34 mouse cellular contexts compared by ENCODE assay signal in genomic region chr7:107656451-107656850, GRCm38 (mm10). TPM values are rescaled to one million over a fixed set of nuclear protein-coding genes. Genes with fewer than 3 reads are reported as not detected.
DNase-seq lines count a peak whose midpoint lies in the region; ATAC-seq lines count a peak whose summit lies in the region.
"Had no signal": no experiment of that assay in that cellular context is flagged by ENCODE, and none has a peak within 500 bp of the region (broad histone marks: within the 10 kb centered on the region; RNA-seq: fewer than 3 reads in every experiment).

No protein-coding gene starts in this region.

- no peaks in the 10 kb centered on the region for H3K36me3 ChIP-seq in embryonic facial prominence, embryonic 14.5 days (ENCODE audit: control insufficient read depth, insufficient read depth, low read length)
- H3K36me3 ChIP-seq in embryonic facial prominence, embryonic 10.5 days (replicated peaks): no peaks in the 10 kb centered on the region
- no peaks in the 10 kb centered on the region for H3K36me3 ChIP-seq in forebrain, embryonic 13.5 days (ENCODE audit: poor library complexity, severe bottlenecking)
- H3K36me3 ChIP-seq: embryonic facial prominence, embryonic 12.5 days; forebrain, embryonic 12.5 days; hindbrain, embryonic 10.5 days had no signal

- no peak overlapping the region for H3K4me3 ChIP-seq in embryonic facial prominence, embryonic 14.5 days (ENCODE audit: low read depth, low read length)
- H3K4me3 ChIP-seq in embryonic facial prominence, embryonic 10.5 days: no peak overlapping the region
- no peak overlapping the region for H3K4me3 ChIP-seq in forebrain, embryonic 13.5 days
- H3K4me3 ChIP-seq: embryonic facial prominence, embryonic 12.5 days; erythroblast, embryonic 14.5 days; forebrain, embryonic 12.5 days; hindbrain, embryonic 10.5 days had no signal

- no peak overlapping the region for H3K9ac ChIP-seq in embryonic facial prominence, embryonic 14.5 days (ENCODE audit: low read depth, low read length)
- H3K9ac ChIP-seq in forebrain, embryonic 13.5 days: no peak overlapping the region
- H3K9ac ChIP-seq: embryonic facial prominence, embryonic 12.5 days; forebrain, embryonic 12.5 days; hindbrain, embryonic 14.5 days had no signal

- H3K4me2 ChIP-seq in embryonic facial prominence, embryonic 14.5 days (ENCODE audit: low read depth, low read length): no peak overlapping the region
- H3K4me2 ChIP-seq in forebrain, embryonic 13.5 days: no peak overlapping the region
- H3K4me2 ChIP-seq: embryonic facial prominence, embryonic 12.5 days; forebrain, embryonic 12.5 days; heart, embryonic 11.5 days; hindbrain, embryonic 14.5 days had no signal

- no peak for ATAC-seq in embryonic facial prominence, embryonic 14.5 days (ENCODE audit: low read depth)
- peak; percentile 85 for ATAC-seq in common myeloid progenitor, adult 5-6 weeks (replicated peaks; ENCODE audit: low read depth, poor library complexity, severe bottlenecking)
- ATAC-seq in megakaryocyte, adult 5-6 weeks (ENCODE audit: poor library complexity, severe bottlenecking): peak; percentile 48
- no peak for ATAC-seq in forebrain, embryonic 13.5 days
- ATAC-seq: forebrain, embryonic 16.5 days; hindbrain, postnatal 0 days; inflammation-experienced regulatory T-cells, adult 6 months; Patski had no signal

- H3K27ac ChIP-seq in embryonic facial prominence, embryonic 14.5 days (replicated peaks; ENCODE audit: low read depth, low read length): no peak overlapping the region
- H3K27ac ChIP-seq in embryonic facial prominence, embryonic 10.5 days (replicated peaks): no peak overlapping the region
- no peak overlapping the region for H3K27ac ChIP-seq in forebrain, embryonic 13.5 days
- H3K27ac ChIP-seq: embryonic facial prominence, embryonic 12.5 days; forebrain, embryonic 12.5 days; hindbrain, embryonic 10.5 days; hindbrain, embryonic 14.5 days; hindbrain, postnatal 0 days had no signal

- no peaks in the 10 kb centered on the region for H3K9me3 ChIP-seq in embryonic facial prominence, embryonic 14.5 days (ENCODE audit: control insufficient read depth, low read length)
- H3K9me3 ChIP-seq in embryonic facial prominence, embryonic 10.5 days: no peaks in the 10 kb centered on the region
- no peaks in the 10 kb centered on the region for H3K9me3 ChIP-seq in forebrain, embryonic 13.5 days (replicated peaks)
- H3K9me3 ChIP-seq: embryonic facial prominence, embryonic 12.5 days; forebrain, embryonic 12.5 days; hindbrain, embryonic 10.5 days had no signal

- 0 out of 2 replicates have a peak, but pooled peaks cover 2% of the 10 kb centered on the region for H3K4me1 ChIP-seq in embryonic facial prominence, embryonic 14.5 days (ENCODE audit: control insufficient read depth, insufficient read depth, low read length)
- peaks cover 18% of the 10 kb centered on the region for H3K4me1 ChIP-seq in embryonic facial prominence, embryonic 10.5 days
- no peaks in the 10 kb centered on the region for H3K4me1 ChIP-seq in forebrain, embryonic 13.5 days

- 80% methylated on average over 6 of the region's 6 CpGs for WGBS in embryonic facial prominence, embryonic 14.5 days
- 84% methylated on average over 6 of the region's 6 CpGs for WGBS in embryonic facial prominence, embryonic 10.5 days
- WGBS in forebrain, embryonic 13.5 days: 93% methylated on average over 6 of the region's 6 CpGs

- peak; percentile 43 for DNase-seq in embryonic facial prominence, embryonic 14.5 days (ENCODE audit: low spot score)
- DNase-seq in embryonic facial prominence, embryonic 10.5 days (ENCODE audit: low spot score): no peak
- no peak for DNase-seq in embryo, embryonic 10.5 days (ENCODE audit: low spot score)
- DNase-seq: adrenal gland, adult 2 months; adrenal gland, postnatal 14 days; cerebellum, adult 11 months; cerebellum, adult 2 months; cerebellum, adult 9-11 months; cerebellum, postnatal 25 days; gastrocnemius, postnatal 10 days; gastrocnemius, postnatal 36 days; heart, adult 11 months; kidney, adult 11 months had no signal

- no peaks in the 10 kb centered on the region for H3K27me3 ChIP-seq in embryonic facial prominence, embryonic 14.5 days (replicated peaks; ENCODE audit: control insufficient read depth, insufficient read depth, low read length)
- H3K27me3 ChIP-seq in embryonic facial prominence, embryonic 10.5 days (replicated peaks; ENCODE audit: low read depth, poor library complexity, severe bottlenecking): peaks cover 6% of the 10 kb centered on the region; the same call in 1 of the 2 replicates
- no peaks in the 10 kb centered on the region for H3K27me3 ChIP-seq in forebrain, embryonic 13.5 days
- H3K27me3 ChIP-seq: embryonic facial prominence, embryonic 12.5 days; forebrain, embryonic 12.5 days; Patski had no signal

RNA-seq across cellular contexts. Expression of gene 5330417H12Rik, which starts 31.5 kb away (rescaled TPM):
- not detected in 2 replicates for polyA plus RNA-seq in embryonic facial prominence, embryonic 14.5 days (2014; fragmentation: Nextera tagmentation; extraction: Ambion mirVana)
- not detected in 2 replicates for polyA plus RNA-seq in embryonic facial prominence, embryonic 10.5 days (2016; fragmentation: Nextera tagmentation; extraction: Ambion mirVana)
- total RNA-seq in common myeloid progenitor, adult 5-6 weeks (2017): not detected in 2 replicates
- total RNA-seq in megakaryocyte, adult 5-6 weeks (2015): not detected in 2 replicates
- total RNA-seq in megakaryocyte, adult 5-6 weeks (2017): not detected in 2 replicates
- not detected in 2 replicates for polyA plus RNA-seq in forebrain, embryonic 13.5 days (2015; fragmentation: Nextera tagmentation; extraction: Ambion mirVana)
- total RNA-seq: adrenal gland, adult 2 months; adrenal gland, postnatal 14 days; adrenal gland, postnatal 4 days; ES-E14; gastrocnemius, adult 18-20 months; gastrocnemius, postnatal 10 days; gastrocnemius, postnatal 36 days; heart, adult 8-10 months; heart, postnatal 25 days; hindbrain, postnatal 0 days had no signal
- polyA plus RNA-seq: adrenal gland, adult 2 months; cerebellum, adult 2 months; cortical plate, adult 2 months; erythroblast, embryonic 14.5 days; forebrain, embryonic 12.5 days; forebrain, embryonic 16.5 days; heart, embryonic 11.5 days; heart, embryonic 14.5 days; heart, postnatal 0 days; hindbrain, embryonic 10.5 days; hindbrain, embryonic 14.5 days; hindbrain, postnatal 0 days; inflammation-experienced regulatory T-cells, adult 6 months; Patski had no signal

Comparison
In these comparisons a context has a peak if more than half of its experiments do, and no peak if none do; other contexts are left out.
1. ATAC-seq: peak in common myeloid progenitor, adult 5-6 weeks (single experiment) and megakaryocyte, adult 5-6 weeks (single experiment); none in embryonic facial prominence, embryonic 14.5 days (single experiment) and forebrain, embryonic 13.5 days (single experiment).